Mouse (Mus musculus) hindbrain, postnatal 0 days (tissue): Measurements from ENCODE around the gene Tbce. TPM values are rescaled to one million over a fixed set of nuclear protein-coding genes. Genes with fewer than 3 reads are reported as not detected.
"Not testable (repeated sequence)": the region's sequence is repeated elsewhere in the genome, so short reads cannot be mapped to it uniquely, and the experiment has no call there.

Experiments
- ATAC-seq: fragments of 200-750 bp; cut with Nextera tagmentation; 2 replicates; pipeline ENCODE4 v1.8.0; 2017; ENCODE audit warnings: mild to moderate bottlenecking, moderate TSS enrichment, moderate library complexity
- DNase-seq: peaks from one replicate; pipeline ENCODE4 v3.0.0-alpha.2; 2015; ENCODE audit warnings: low spot score
- H3K27ac ChIP-seq: fragments of 300-500 bp; sonication (generic); 2 replicates; pipeline ENCODE4 v1.5.1; 2014; ENCODE audit warnings: mild to moderate bottlenecking
- H3K27me3 ChIP-seq: fragments of 300-500 bp; sonication (generic); 2 replicates; pipeline ENCODE4 v1.6.1; 2014; ENCODE audit warnings: low read length, mixed read lengths; ENCODE audit not compliant: insufficient read depth
- H3K36me3 ChIP-seq: fragments of 300-500 bp; sonication (generic); 2 replicates; pipeline ENCODE4 v1.6.1; 2014; ENCODE audit warnings: low read length, mixed read lengths; ENCODE audit not compliant: insufficient read depth
- H3K4me1 ChIP-seq: fragments of 300-500 bp; sonication (generic); 2 replicates; pipeline ENCODE4 v1.6.1; 2014; ENCODE audit warnings: antibody characterized with exemption, low read length, mixed read lengths; ENCODE audit not compliant: insufficient read depth
- H3K4me2 ChIP-seq: fragments of 300-500 bp; sonication (generic); 2 replicates; pipeline ENCODE4 v1.6.1; 2014; ENCODE audit warnings: low read depth, mild to moderate bottlenecking, low read length, moderate library complexity, mixed read lengths
- H3K4me3 ChIP-seq: fragments of 300-500 bp; sonication (generic); 2 replicates; pipeline ENCODE4 v1.5.1; 2014; ENCODE audit warnings: low read length
- H3K9ac ChIP-seq: fragments of 300-500 bp; sonication (generic); replicated peaks from 2 replicates; pipeline ENCODE4 v1.6.1; 2014; ENCODE audit warnings: mild to moderate bottlenecking, low read length, moderate library complexity, mixed read lengths
- H3K9me3 ChIP-seq: fragments of 300-500 bp; sonication (generic); 2 replicates; pipeline ENCODE4 v1.6.1; 2016; ENCODE audit warnings: low read length, mixed read lengths
- CTCF ChIP-seq: IDR thresholded peaks from 2 replicates; pipeline ENCODE4 v1.5.1; 2016; ENCODE audit warnings: antibody characterized with exemption, control low read depth, low read depth
- WGBS: fragments of 180-500 bp; shearing (Covaris S2); extraction: QIAGEN DNeasy Blood & Tissue Kit; methylation state at CpG from one replicate; pipeline ENCODE4 v1.1.7; 2014; 5-methylcytosine and 5-hydroxymethylcytosine counted together
- polyA plus RNA-seq: library from polyadenylated mRNA; unstranded; fragments of >200 nt; fragmentation: Nextera tagmentation; extraction: Ambion mirVana; gene quantifications from 2 replicates; pipeline ENCODE4 v1.2.1, GENCODE M21; 2015
- total RNA-seq: library from RNA; depleted of rRNA; stranded (reverse); fragments of >200 nt; gene quantifications from 2 replicates; pipeline ENCODE4 v1.2.3, GENCODE M21; 2014

Tbce gene
- total and polyA plus RNA-seq, 2 experiments from 2014 or later: 60.2 to 79.1 TPM

DNA sequence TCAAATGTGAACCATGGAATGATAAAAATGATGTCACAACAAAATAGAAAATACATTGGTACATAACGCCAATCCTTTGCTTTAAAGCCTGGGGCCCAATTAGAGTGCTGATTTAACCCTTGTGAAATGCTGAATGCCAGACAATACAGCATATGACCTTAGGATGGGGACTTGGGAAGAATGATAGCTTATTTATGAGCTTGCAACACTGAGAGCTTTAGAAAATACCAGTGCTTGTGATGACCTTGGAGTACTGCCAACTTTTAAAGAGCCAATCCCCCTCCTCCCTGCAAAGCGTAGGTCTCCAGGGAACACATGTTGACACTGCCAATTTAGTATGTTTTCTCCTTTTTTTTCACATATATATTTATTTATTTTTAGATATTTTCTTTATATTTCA, 36.7 kb downstream of the Tbce start:
- DNase-seq (no peak), ATAC-seq (no peak)
- H3K27me3 ChIP-seq: no peaks in the 10 kb centered on the region
- H3K4me1 ChIP-seq: no peaks in the 10 kb centered on the region
- no peak overlapping the region for H3K27ac ChIP-seq
- H3K9me3 ChIP-seq: no peaks in the 10 kb centered on the region
- no peak for TF ChIP-seq CTCF
- H3K4me3 ChIP-seq: no peak overlapping the region
- no peak overlapping the region for H3K9ac ChIP-seq
- H3K4me2 ChIP-seq: no peak overlapping the region
- peaks cover 34% of the 10 kb centered on the region for H3K36me3 ChIP-seq
- WGBS: 49% methylated on average over 2 of the region's 2 CpGs

DNA sequence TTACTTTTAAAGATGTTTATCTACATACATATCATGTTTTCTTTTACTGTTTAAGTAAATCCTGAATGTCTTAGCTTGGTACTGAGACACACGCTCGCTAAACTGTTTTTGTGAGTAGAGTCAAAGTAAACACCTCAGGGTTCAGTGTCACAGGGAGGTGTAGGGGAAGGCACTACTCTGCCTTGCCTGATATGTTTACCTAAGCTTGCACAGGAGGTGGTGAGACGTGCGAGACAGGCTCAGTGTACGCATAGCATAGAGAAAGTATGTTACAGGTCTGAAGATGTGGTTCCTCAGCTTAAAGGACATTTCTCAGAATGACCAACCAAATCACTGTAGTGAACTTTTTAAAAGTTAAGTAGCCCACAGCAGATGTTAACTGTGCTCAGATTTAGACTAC, 42.0 kb downstream of the Tbce start:
- ATAC-seq (no peak), DNase-seq (no peak)
- 90% methylated on average over 5 of the region's 5 CpGs for WGBS
- Histone ChIP-seq H3K4me1 (no peaks in the 10 kb centered on the region), H3K9me3 (no peaks in the 10 kb centered on the region), H3K4me2 (no peak overlapping the region), H3K9ac (no peak overlapping the region), H3K27me3 (no peaks in the 10 kb centered on the region), H3K36me3 (peaks cover 42% of the 10 kb centered on the region), H3K27ac (no peak overlapping the region), H3K4me3 (no peak overlapping the region)
- TF ChIP-seq CTCF: no peak

DNA sequence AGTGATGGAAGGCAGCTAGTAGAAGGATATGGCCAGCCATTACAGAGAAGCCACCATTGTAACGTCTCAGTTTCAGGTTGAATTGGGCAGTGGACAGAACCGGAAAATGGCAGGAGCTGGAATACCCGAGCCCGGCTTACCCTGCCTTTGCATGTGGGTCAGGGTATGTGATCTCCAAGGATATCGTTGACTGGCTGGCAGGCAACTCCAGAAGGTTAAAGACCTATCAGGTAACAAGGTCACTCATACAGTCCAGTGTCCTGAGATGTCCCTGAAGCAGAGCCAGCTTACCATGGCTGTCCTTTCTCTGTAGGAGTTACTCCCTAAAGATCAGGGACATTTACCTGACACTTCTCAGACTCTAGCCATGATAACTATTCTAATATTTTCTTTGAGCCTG, 44.4 kb downstream of the Tbce start:
- Histone ChIP-seq H3K4me1 (no peaks in the 10 kb centered on the region), H3K27me3 (no peaks in the 10 kb centered on the region), H3K9ac (no peak overlapping the region), H3K4me2 (no peak overlapping the region), H3K9me3 (no peaks in the 10 kb centered on the region), H3K36me3 (peaks cover 49% of the 10 kb centered on the region), H3K27ac (no peak overlapping the region), H3K4me3 (no peak overlapping the region)
- TF ChIP-seq CTCF: no peak
- WGBS: 93% methylated on average over 5 of the region's 5 CpGs
- ATAC-seq (no peak), DNase-seq (no peak)

DNA sequence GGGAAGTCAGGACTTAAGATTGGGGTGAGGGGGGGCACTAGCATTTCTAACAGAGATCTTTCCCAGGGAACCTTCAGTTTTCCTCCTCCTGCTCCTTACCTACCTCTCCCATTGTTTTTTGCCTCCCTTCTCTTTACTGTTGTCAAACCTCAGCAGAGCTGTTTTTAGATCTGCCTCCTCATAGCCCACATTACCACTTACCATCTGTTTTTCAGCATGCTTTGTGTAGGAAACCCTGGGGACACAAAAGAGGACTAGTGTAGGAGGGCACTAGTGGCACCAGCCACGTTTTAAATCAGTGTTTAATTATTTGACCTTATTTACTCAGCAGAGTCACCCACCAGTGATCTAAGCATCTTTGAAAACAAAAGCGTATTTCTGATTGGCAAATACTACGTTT, 46.4 kb downstream of the Tbce start:
- no peak overlapping the region for H3K9ac ChIP-seq
- 73% methylated on average over 3 of the region's 3 CpGs for WGBS
- H3K4me2 ChIP-seq: no peak overlapping the region
- no peak for TF ChIP-seq CTCF
- ATAC-seq: no peak
- no peak for DNase-seq
- peaks cover 35% of the 10 kb centered on the region for H3K36me3 ChIP-seq
- no peaks in the 10 kb centered on the region for H3K4me1 ChIP-seq
- no peaks in the 10 kb centered on the region for H3K9me3 ChIP-seq
- H3K27ac ChIP-seq: no peak overlapping the region
- H3K27me3 ChIP-seq: no peaks in the 10 kb centered on the region
- H3K4me3 ChIP-seq: no peak overlapping the region

DNA sequence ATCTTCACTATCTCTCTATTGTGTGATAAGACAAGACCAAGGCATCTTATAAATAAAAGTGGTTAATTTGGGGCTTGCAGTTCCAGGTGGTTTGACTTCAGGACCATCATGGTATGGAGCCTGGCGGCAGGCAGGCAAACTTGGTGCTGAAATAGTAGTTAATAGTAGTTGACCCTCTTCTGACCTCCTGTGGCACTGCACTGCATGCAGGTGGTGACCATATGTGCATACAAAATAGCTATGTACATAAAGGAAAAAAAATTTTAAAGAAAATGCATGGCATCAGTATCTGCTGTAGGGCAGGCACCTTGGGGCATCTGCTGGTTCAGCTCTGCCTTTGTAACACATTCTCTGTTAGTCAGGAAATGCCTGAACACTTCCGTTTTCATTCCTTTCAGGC, 49.0 kb downstream of the Tbce start:
- DNase-seq: no peak

DNA sequence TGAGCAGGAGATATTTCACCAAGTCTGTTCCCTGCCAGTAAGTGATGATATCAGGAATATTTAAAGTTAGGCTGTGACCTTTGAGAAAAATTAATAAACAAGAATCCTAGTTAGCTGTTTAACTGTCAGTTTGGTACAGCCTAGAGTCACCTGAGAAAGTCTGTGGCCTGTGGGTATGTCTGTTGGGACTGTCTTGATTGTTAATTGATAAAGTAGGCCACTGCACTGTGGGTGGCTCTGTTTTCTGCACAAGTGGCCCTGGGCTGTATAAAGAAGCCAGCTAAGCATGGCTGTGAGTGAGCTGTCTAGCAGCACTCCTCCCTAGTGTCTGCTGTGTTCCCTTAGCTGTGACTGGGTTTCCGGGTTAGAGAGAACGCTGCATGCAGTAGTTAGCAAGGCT, 50.3 kb downstream of the Tbce start:
- peak; percentile 59; the same call in 1 of the 2 replicates for ATAC-seq
- no peak for TF ChIP-seq CTCF
- Histone ChIP-seq H3K4me2 (no peak overlapping the region), H3K4me3 (no peak overlapping the region), H3K27me3 (no peaks in the 10 kb centered on the region), H3K4me1 (no peaks in the 10 kb centered on the region), H3K9me3 (no peaks in the 10 kb centered on the region), H3K9ac (no peak overlapping the region), H3K27ac (no peak overlapping the region), H3K36me3 (peaks cover 16% of the 10 kb centered on the region; the same call in 1 of the 2 replicates)
- no peak for DNase-seq
- WGBS: 87% methylated on average over 2 of the region's 2 CpGs

More for the DNA sequence above, 49.0 kb downstream of the Tbce start:
- WGBS: 74% methylated on average over 2 of the region's 2 CpGs
- Histone ChIP-seq H3K27me3 (no peaks in the 10 kb centered on the region), H3K4me3 (no peak overlapping the region), H3K9me3 (no peaks in the 10 kb centered on the region), H3K9ac (no peak overlapping the region), H3K4me1 (no peaks in the 10 kb centered on the region), H3K4me2 (no peak overlapping the region), H3K27ac (no peak overlapping the region), H3K36me3 (peaks cover 16% of the 10 kb centered on the region)
- ATAC-seq: no peak
- TF ChIP-seq CTCF: no peak

DNA sequence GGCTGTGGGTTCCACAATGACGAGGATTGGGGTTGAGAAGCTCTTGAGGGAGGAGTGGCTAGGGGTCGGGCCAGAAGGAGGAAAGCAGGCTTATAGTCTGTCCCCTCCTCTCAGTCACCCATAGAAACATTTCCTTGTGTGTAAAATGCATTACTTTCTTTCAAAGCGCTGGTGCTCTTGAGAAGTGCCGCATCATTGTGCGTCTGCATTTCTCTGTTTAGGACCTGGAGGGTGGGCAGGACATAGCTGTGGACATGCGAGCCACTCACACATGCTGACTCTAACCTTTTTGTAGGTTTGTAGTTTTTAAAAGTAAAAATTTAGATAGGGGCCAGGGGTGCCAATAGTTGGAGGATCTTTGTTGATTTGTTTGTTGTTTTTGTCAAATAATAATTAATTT, 55.9 kb downstream of the Tbce start:
- no peaks in the 10 kb centered on the region for H3K9me3 ChIP-seq
- no peak overlapping the region for H3K4me3 ChIP-seq
- DNase-seq (no peak), ATAC-seq (no peak)
- H3K9ac ChIP-seq: no peak overlapping the region
- no peak overlapping the region for H3K4me2 ChIP-seq
- TF ChIP-seq CTCF: no peak
- H3K4me1 ChIP-seq: no peaks in the 10 kb centered on the region
- no peak overlapping the region for H3K27ac ChIP-seq
- peaks cover 6% of the 10 kb centered on the region; the same call in 1 of the 2 replicates for H3K36me3 ChIP-seq
- 92% methylated on average over 6 of the region's 6 CpGs for WGBS
- no peaks in the 10 kb centered on the region for H3K27me3 ChIP-seq

DNA sequence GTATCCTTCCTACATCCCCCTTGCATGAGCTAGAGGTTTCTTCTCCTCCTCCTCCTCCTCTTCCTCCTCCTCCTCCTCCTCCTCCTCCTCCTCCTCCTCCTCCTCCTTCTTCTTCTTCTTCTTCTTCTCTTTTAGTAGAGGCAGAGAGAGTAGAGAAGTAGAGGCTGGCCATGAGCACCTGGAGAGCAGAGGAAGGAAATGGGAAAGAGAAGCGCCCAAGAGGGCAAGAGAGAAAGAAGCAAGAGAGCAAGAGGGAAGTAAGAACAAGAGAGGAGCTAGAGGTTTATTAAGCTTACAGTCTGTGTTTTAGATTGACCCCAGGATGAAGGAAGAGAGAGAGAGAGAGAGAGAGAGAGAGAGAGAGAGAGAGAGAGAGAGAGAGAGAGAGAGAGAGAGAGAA, 57.6 kb downstream of the Tbce start:
- WGBS: 88% methylated on average over 1 of the region's 1 CpGs
- not testable (repeated sequence) for H3K36me3 ChIP-seq, H3K9me3 ChIP-seq, H3K27ac ChIP-seq, ATAC-seq, H3K4me1 ChIP-seq, H3K4me2 ChIP-seq, DNase-seq, H3K4me3 ChIP-seq, H3K27me3 ChIP-seq, H3K9ac ChIP-seq
